Mouse (Mus musculus): Measurements from ENCODE around the gene Obscn.

Gene Obscn

GRCm38 (mm10) chr11:59141772-59142370 lies 5.7 kb upstream of the Obscn start:
- no peak for DNase-seq (ENCODE audit: low spot score in 2 of 2)

- no peak for DNase-seq (ENCODE audit: low spot score in 2 of 2)
Measured at GRCm38 (mm10) chr11:59138537-59139486, 2.6 kb upstream of the Obscn start.

DNA sequence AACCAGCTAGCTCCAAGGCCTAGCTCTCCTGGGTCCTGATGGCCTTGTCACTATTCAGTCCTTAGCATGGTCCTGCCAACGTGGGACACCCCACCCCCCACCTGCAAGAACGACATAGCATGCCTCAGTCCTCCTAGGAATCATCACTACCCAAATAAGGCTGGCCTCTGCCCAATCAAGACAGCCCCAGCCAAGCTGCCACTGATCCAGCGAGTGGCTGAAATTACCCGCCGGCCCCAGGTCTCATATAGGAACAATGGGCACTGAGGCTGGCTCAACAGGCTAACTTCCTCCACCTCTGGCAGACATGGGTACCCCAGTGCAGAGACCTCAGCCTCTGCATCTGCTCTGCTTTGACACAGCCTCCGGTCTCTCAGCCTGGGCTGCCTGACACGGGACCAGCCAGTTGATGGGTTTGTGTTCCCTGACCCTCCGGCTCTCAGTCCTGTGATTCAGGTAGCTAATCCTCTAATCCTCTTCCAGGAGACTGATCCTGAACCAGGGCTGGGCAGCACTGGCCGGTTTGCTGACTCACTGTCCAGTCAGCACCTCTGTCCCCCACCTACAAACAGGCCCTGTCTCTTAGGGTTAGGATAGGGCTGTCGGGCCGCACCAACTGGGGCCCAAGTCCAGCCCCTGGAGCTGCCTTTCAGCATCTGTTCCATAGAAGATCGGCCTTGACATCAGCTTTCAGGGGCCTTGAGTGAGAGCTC lies 948 bp upstream of the Obscn start:
- DNase-seq (ENCODE audit: low spot score in 2 of 2) = no peak

GRCm38 (mm10) chr11:59135051-59135820 lies 966 bp downstream of the Obscn start:
- DNase-seq (ENCODE audit: low spot score in 2 of 2) = no peak

- DNase-seq (ENCODE audit: low spot score in 2 of 2) = no peak
Measured at GRCm38 (mm10) chr11:59134373-59134997, 1.7 kb downstream of the Obscn start.

DNA sequence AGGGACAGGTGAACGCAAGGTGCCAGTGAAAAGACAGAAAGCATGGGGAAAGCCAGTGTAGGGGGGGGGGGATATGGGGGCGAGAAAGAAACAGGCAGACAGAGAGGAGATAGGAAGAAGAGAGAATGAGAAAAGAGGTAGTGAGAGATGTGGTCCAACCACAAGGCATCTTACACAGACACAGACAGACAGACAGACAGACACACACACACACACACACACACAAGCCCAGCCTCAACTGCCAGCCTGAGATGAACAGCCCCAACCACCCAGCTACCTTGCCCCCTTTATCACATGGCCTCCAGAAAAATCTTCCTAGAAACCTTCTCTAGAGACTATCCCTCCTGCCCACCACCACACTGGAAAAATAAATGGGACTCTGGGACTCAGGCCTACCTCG lies 4.1 kb downstream of the Obscn start:
- no peak for DNase-seq (ENCODE audit: low spot score in 2 of 2)

GRCm38 (mm10) chr11:59131348-59131919 lies 4.8 kb downstream of the Obscn start:
- no peak for DNase-seq (ENCODE audit: low spot score in 2 of 2)

GRCm38 (mm10) chr11:59130782-59131181 lies 5.4 kb downstream of the Obscn start:
- DNase-seq (ENCODE audit: low spot score in 2 of 2) = no peak

DNA sequence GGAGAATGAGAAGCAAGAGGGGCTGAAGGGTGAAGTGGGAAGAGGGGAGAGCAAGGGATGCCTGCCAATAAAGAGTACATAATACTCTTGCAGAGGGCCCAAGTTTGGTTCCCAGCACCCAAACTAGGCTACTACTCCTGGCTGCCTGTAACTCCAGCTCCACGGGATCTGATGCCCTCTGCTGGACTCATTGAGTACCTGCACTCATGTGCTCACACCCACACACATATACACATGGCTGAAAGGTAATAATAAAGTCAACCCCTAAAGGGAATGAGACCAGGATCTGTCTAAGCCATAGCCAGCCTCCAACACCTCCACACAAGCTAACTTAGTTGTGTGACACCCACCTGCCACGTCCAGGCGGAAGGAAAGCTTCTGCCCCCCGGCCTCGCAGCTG lies 30.3 kb downstream of the Obscn start:
- no peak for DNase-seq (ENCODE audit: low spot score in 2 of 2)

GRCm38 (mm10) chr11:59102324-59102723 lies 33.9 kb downstream of the Obscn start:
- no peak for DNase-seq (ENCODE audit: low spot score in 2 of 2)

DNA sequence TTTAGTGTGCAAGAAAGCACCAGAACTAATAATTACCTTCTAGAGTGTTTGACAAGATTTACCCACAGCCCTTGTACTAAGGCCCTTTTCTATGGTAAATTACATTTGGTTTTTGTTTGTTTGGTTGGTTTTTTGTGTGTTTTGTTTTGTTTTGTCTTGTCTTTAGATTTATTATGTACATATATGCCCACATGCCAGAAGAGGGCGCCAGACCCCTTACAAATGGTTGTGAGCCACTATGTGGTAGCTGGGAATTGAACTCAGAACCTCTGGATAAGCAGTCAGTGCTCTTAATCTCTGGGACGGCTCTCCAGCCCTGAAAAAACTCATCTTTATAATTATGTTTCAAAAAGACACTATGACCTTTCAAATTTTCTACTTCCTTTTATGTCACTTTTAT lies 37.9 kb downstream of the Obscn start:
- no peak for DNase-seq (ENCODE audit: low spot score in 2 of 2)

DNA sequence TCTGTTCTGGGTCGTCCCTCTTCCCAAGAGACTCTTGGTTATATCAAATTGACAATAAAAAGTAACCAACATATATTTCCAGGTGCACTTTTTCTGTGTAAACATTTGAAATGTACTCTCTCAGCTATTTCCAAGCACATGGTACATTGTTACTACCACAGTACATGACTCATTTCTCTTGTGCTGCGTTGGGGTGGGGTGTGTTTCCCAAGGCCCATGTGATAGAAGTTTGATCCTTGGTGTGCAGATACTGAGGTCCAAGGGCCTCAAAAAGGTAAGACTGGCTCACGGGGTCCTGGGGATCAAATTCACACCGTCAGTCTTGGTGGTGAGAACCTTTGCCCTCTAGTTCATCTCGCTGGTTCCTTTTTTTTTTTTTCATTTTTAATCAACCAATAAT lies 38.4 kb downstream of the Obscn start:
- no peak for DNase-seq (ENCODE audit: low spot score in 2 of 2)

DNA sequence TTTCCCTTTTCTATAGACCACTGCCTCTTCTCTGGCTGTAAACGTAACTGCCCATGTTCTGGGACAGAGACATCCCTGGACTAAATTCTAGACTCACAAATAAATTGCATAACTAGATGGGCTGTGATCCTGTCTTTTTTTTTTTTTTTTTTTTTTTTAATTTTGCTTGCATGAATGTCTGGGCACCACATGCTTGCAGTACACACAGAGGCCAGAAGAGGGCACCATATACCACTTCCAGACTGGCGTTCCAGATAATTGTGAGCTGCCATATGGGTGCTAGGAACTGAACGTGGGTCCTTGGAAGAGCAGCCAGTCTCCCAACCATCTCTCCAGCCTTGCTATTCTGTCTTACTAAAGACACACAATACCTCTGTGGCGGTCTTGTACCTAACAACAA lies 42.0 kb downstream of the Obscn start:
- no peak for DNase-seq (ENCODE audit: low spot score in 2 of 2)

DNA sequence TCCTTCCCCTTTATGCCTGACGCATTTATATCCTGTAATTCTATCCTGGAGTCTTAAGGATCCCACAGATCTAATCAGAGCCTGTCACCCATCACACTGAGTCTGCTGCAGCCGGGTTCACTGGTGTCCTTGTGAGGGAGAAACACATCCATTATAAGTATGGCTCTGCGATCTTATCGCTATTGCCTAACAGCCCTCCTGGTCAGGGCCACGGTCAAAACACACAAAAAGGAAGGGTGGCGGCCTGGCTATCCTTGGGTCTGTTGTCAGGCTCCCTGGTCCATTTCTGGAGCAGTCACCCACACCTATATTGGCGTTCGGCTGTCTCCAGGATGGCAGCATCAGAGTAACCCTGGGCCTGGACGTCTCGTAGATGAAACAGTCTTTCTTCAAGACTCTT lies 48.6 kb downstream of the Obscn start:
- DNase-seq (ENCODE audit: low spot score in 2 of 2) = no peak

DNA sequence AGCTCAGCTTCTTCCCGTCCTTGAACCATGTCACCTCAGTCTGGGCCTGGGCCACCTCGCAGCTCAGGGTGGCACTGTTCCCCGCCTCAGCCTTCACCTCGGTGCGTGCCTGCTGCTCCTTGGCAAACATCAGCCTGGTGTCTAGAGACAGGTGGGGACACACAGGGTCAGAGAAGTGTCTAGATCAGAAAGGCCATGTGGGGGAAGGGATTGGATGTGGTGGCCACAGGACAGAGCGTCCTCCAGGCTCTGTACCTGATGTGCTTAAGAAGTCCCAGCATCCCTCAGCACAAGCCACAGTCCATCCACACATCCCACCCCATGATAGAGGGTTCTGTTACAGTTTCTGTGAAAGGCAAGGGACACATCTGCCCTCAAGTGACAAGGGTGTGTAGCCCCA lies 51.0 kb downstream of the Obscn start:
- DNase-seq (ENCODE audit: low spot score in 2 of 2) = no peak

GRCm38 (mm10) chr11:59083125-59083524 lies 53.1 kb downstream of the Obscn start:
- no peak for DNase-seq (ENCODE audit: low spot score in 2 of 2)

DNA sequence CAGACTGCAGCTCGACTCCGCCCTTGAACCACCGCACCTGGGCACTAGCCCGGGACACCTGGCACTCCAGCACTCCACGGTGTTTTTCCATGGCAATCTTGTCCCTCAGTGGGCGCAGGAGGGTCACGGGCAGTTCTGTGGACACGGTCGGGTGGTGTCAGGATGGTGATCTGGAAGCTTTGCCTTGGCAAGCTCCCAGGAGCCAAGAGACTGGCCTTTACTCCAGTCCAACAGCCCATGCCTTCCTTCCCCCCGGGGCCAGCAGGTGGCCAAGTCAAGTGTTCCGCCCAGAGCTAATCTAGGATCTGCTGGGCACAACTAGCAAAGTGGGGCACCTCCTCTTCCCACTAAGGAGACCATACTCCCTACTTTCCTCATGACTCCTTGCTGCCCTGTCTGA lies 57.9 kb downstream of the Obscn start:
- no peak for DNase-seq (ENCODE audit: low spot score in 2 of 2)

GRCm38 (mm10) chr11:59070321-59070720 lies 65.9 kb downstream of the Obscn start:
- DNase-seq (ENCODE audit: low spot score in 2 of 2) = no peak

DNA sequence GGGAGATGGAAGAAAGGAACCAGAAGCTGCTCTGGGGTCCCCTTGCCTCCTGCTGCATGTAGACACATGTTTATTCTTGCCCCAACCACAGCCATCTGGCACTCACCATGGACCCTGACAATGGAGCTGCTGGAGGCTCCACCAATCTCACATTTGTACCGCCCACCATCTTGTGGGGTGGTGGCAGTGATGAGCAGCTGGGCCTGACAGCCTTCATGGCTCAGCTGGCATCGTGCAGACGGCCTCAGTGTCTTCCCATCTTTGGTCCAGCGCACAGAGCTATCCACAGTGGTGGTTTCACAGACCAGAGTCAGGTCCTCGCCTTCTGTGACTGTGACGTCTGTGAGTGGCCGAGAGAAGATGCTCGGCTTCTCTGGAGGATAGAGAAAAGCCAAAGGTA lies 67.3 kb downstream of the Obscn start:
- no peak for DNase-seq (ENCODE audit: low spot score in 2 of 2)

DNA sequence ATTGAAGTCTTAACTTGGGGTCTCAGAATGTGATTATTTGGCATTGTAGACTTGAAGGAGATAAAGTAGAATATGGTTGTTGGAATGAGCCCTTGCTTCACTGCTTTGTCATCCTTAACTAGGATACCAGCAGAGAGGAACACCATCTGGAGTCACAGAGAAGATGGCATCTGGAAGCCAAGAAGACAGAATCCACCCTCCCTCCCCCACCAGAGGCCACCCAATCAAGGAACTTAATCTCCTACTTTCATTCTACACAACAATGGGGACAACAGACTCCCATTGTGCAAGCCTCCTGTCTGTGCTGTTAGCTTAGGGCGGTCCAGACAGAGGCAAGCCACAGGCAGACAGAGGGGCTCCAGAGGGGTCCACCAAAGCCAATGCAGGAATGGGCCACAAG lies 67.8 kb downstream of the Obscn start:
- no peak for DNase-seq (ENCODE audit: low spot score in 2 of 2)

GRCm38 (mm10) chr11:59067921-59068320 lies 68.3 kb downstream of the Obscn start:
- DNase-seq (ENCODE audit: low spot score in 2 of 2) = no peak

All from urinary bladder, postnatal 4 days (tissue).